Mouse (Mus musculus) ovary, postnatal 14 days (tissue): ENCODE data around the gene Krt75.
"Not testable (repeated sequence)": the region's sequence is repeated elsewhere in the genome, so short reads cannot be mapped to it uniquely, and the experiment has no call there.

Experiments
- DNase-seq: peaks from one replicate; pipeline ENCODE4 v3.0.0; 2022; ENCODE audit warnings: low spot score

Krt75 gene

DNA sequence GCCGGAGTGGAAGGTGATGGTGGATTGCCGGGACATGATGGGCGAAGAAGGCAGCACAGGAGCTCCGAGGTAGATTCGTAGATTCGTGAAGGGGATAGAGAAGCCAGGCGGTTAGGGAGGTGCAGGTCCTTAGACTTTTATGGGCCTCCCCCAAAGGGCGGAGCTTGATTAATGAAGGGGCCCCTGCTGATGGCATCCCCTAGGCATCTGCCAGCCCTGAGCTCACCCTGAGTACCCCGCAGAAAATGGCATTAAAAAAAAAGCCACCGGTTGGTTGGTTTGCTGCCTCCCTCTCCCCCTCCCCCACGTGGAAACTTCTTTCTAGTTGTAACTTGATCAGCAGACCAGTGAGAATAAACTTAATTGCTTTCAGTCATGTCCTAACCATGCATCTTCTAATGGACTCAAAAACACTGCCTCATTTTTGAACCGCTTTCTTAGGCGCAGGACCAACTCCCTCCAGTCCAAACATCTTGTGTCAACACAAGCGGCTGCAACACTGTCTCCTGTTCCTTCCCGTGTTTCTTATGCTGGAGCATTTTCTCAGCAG, at the start of gene Krt75:
Gene Krt75, minus strand, starts transcription at position 109 of the 550 bp plus-strand sequence.
- DNase-seq = no peak

DNA sequence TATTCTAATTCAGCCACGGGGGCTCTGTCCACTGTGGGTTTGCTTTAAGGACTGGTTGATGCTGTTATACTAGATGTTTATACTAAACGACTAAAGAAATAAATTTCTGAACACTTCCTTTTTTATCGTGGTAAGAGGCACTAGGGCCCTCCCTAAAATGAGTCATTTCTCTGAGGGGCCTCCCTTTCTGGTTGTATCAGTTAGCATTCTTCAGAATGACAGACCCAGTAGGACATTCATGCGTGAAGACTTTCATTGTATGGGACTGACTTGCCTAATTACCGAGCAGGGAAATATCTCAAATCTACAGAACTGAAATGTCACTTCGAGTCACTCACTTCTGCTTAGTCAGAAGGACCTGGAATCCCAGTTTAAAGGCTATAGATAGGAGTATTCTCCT, 25.4 kb upstream of the Krt75 start:
- no peak for DNase-seq

DNA sequence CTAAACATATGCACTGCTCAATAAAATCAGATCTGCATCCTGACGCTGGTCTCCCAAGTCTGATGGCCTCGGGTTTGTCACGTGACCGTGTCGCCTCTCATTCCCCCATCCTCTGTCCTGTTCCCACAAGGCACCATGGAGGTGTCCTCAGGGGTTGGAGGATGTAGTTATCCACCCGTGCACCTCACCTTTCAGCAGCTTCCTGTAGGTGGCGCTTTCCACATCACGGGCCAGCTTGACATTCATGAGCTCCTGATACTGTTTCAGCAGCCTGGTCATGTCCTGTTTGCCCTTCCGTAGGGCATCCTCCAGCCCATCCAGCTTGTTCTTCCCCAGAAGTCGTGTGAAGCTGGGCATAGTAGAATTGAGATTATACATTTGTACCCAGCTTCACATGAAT, 14.5 kb upstream of the Krt75 start:
- DNase-seq = no peak

DNA sequence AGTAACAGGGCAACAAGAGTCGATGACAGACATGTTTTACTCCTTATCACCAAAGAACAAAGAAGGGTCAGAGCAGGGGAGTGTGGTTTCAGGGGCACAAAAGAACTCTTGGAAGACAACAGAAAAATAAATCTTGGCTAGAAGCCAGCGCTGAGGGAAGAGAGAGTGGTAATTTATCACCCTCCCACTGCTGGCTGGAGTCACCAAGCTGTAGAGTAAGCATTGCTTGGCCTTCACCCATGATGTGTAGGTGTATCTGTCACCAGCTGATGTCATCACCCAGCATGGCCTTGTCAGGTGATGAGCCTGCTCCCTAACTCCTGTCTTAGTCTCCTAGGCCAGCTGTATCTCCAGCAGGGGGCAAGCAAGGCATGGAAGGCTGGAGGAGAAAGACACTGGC, 10.8 kb upstream of the Krt75 start:
- DNase-seq = no peak

DNA sequence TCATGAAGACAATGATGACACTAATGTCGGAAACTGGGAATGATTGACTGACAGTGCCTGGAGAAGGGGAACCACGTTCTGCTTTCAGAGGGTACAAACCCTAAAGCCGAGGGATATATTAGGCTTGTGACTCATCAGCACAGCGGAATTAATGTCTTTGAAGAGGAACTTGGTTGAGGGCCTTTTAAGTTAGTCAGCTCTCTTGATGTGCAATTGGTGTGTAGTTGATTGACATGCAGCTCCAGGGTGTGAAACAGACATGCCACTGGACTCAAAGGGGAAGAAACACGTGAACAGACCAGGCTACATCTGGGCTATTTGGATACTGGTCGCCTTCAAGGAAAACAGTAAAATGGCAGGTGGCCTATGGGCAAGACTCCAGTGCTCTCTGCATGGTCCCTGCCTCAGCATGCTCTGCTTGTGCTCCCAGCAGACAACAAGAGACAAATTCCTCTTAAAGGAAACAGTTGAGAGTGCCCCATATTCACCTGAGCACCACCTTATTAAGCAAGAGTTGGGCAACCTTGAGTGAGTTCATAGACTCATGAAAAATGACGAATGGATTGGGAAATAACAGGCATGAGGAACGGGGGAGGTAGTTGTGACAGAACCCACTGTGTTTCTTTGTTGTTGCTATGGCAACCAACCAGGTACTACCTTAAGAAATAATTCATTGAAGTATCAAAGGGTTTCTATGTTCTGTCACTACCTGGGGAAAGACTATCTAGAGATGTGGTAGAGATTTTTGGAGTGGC, 9.7 kb upstream of the Krt75 start:
- no peak for DNase-seq

DNA sequence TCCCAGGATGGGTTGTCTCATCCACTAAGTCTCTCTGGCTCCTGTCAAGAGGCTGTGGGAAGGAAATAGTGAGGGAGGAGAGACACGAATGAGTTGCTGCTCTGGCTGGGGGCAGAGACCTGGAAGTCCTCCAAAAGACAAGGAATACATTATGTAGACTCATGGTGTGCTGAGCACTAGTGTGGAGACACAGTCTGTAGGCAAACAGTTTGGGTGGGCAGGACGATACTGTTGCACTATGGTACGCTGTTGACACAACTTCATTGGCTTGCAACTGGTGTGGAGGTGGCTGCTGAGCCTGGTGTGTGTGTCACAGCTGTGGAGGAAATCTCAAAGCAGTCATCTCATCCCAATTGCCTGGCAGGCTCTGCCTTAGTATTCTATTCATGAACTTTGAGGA, 8.0 kb upstream of the Krt75 start:
- DNase-seq = no peak

DNA sequence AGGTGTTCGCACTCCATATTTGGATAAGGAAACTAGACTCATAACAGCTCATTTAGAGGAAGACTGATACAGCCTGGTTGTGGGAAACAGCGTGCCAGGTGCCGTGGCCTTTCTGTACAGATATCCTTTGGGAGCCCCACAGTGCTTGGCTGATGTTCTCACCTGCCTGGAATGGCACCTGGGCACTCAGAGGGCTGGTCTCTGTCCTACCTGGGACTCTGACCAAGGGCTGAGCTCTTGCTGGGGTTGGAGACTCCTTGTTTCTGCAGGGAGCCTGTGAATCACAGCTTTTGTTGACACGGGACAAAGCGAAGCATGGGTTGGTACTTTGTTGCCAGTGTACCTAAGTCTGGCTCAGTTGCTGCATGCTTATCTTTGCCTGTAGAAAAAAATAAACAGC, 1.8 kb upstream of the Krt75 start:
- no peak for DNase-seq

DNA sequence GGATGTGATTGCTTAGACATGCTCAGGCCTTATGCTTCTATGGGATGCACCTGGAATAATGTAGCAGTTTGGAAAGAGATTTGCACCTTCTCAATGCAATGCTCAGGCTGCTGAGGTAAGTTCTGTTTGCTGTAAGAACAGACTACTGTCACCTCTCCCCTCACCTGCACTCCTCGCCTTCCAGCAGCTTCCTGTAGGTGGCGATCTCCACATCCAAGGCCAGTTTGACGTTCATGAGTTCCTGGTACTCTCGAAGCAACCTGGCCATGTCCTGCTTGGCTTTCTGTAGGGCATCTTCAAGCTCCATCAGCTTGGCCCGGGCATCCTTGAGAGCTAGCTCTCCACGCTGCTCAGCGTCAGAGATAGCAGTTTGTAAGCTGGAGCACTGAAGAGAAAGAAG, 5.9 kb downstream of the Krt75 start:
- DNase-seq = peak; percentile 9

DNA sequence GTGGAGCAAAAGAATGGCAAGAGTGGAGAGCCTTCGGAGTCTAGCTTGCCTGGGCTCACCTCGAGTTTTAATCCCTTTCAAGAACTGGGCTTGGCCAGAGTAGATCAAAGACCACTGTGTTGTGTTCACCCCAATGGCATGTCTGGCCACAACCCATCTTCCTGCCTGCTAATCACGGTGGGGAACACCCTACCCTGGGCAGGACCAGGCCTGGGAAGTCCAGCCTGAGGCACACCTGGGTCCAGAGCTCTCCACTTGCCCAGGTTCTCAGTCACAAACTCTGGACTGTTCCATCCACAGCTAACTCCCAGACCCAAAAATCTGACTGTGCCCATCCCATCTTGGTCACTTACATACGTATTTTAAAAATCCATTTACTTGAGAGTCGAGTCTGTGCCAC, 10.9 kb downstream of the Krt75 start, which contains the start of gene Krt90:
Gene Krt90, minus strand, starts transcription at position 101 of the 400 bp plus-strand sequence.
- DNase-seq = no peak

DNA sequence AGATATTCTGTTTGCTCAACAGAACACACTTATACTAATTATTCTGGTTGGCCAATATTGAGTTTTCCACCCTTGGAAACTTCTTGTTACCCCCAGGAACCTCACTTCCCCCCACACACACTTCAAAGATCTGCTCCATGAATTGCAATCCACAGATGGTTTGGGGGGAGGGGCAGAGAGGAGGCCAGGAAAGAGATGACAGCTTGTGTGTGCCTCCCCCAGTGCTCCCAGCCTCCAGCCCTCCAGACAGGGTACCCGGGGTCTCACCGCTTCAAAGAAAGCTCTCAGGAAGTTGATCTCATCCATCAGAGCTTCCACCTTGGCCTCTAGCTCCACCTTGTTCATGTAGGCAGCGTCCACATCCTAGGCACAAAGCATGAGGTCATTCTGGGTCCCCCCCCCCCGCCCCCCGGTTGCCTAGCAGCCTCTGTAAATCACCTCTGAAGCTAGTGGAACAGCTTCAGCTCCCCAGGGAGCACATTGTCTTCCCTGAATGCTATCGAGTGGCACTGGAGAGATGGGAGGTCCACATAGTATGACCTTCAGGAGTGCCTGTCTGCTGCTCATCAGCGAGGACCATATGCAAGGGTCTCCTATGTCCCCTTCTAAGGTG, 15.6 kb downstream of the Krt75 start:
- DNase-seq = no peak

DNA sequence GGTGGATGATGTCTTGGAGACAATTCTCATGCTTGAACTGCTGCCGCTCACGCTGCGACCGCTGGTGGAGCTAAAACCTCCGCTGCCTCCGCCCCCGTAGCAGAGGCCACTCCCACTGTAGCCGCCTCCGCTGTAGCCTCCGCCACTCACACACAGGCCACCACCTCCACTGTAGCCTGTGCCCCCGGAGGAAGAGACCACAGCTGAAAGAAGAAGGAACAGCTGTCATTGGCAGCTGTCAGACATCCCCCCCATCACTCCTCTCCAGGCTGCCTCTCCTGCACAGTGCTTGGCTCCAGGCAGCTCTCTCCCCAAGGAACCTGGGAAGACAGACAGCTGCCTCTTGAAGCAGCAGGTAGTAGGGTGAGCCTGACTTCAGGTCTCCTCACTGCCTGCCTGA, 20.5 kb downstream of the Krt75 start:
- DNase-seq = no peak

DNA sequence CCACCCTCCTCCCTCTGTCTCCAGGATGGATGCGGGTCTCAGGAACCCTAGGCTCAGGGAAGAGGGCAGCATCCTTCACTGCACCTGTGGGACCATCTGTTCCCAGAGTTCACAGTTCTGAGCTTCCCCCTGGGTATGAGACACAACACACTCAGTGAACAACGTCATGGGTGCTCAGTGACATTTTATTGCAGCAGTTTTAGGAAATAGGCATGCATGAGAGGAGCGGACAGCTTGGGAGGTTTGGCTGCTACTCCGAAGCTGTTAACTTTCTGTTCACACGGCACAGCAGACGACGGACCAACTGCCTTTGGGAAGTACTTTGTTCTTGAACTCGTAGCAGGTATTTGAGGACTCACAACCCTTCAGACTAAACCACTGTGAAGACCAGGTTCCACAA, 21.5 kb downstream of the Krt75 start:
- no peak for DNase-seq

DNA sequence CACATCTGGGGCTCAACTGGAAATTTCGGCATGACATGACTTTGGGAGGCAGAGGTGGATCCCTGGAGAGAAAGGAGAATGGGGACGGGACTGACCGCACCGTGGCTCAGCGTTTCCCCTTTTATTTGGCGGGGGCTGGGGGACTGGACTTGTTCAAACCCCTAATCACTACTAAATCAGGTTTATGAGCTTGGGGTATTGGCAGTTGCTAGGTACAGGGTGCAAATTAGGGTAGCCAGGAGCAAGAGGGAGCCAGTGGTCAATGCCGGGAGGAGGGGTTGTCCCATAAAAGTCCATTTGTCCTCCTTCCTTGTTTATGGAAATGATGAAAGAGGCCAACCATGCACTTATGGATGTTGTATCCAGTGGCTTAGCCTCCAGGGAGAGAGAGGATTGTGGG, 23.1 kb downstream of the Krt75 start, which contains the start of gene Krt82:
Gene Krt82, minus strand, starts transcription at position 101 of the 400 bp plus-strand sequence.
- no peak for DNase-seq

DNA sequence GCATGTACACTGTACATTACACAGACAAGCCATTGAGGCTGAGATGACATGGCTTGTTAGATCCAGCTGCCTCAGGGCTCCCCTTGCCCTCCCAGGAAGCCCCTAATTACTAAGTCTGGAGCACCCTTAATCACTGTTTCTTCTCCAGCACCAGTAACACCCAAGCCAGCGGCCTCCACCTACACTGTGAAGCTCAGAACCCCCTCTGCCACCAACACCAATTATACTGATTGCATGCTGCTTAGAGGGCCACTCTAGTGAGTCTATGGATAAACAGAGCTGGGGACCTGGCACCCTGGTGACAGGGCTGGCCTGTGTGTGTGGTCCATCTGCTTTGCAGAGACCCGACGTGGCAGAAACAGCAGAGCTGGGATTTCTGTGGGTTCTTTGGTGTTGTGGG, 29.2 kb downstream of the Krt75 start:
- no peak for DNase-seq

DNA sequence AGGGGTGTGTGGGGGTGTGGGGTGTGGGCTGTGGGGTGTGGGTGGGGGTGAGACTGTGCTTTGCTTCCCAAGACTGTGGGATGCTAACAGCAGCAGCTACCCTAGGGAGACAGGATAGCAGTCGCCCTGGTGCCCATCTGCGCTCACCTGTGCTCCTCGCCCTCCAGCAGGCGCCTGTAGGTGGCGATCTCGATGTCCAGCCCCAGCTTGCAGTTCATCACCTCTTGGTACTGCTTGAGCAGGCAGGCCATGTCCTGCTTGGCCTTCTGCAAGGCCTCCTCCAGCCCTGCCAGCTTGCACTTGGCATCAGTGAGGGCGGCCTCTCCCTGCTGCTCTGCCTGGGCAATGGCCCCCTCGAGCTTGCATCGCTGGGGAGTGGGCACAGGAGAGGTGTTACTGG, 31.2 kb downstream of the Krt75 start:
- no peak for DNase-seq

DNA sequence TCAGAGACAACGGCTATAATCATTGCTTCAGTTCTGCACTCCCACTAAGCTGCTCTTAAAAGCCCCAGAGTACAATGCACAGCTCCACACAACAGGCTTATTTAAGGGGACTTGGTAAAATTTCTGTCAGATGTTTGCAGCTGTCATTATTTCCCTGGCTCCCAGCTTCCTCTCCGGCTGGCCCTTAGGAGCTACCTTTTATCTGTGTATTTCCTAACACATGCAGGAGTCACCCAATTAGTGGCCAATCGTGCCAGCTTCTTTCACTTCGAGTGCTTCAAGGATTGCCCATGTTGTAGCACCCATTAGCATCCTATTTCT, 35.2 kb downstream of the Krt75 start:
- DNase-seq = no peak

DNA sequence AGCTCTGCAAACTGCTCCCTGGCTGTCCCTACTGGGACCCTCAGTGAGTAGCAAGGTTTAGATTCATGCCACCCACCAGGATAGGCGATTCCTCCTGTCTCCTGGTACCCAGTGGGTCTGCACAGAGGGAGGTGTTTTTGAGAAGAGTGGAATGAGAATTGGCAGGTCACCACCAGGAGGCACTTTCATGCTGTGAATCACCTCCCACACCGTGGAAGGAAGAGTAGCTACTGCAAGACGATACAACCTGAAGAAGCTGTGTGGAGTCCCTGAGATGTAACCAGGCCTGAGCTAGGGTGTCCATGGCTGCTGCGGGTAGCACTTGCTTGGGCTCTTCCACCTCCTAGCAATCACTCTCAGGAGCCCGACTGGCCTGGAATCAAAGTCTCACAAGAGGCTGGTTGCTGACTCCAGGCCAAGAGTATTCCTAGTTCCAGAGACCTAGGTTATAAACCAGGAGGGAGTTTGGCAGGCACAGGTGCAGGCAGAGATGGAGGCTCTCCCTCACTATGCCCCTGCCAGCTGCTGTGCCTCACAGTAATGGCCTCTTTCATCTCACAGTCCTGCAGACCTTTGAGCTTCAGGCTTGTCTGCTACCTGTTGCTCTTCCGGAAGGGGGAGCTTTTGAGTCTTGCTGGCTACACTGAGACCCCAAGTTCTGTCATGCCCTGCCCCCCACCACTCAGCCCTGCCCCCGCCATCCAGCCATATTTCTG, 35.7 kb downstream of the Krt75 start:
- no peak for DNase-seq

DNA sequence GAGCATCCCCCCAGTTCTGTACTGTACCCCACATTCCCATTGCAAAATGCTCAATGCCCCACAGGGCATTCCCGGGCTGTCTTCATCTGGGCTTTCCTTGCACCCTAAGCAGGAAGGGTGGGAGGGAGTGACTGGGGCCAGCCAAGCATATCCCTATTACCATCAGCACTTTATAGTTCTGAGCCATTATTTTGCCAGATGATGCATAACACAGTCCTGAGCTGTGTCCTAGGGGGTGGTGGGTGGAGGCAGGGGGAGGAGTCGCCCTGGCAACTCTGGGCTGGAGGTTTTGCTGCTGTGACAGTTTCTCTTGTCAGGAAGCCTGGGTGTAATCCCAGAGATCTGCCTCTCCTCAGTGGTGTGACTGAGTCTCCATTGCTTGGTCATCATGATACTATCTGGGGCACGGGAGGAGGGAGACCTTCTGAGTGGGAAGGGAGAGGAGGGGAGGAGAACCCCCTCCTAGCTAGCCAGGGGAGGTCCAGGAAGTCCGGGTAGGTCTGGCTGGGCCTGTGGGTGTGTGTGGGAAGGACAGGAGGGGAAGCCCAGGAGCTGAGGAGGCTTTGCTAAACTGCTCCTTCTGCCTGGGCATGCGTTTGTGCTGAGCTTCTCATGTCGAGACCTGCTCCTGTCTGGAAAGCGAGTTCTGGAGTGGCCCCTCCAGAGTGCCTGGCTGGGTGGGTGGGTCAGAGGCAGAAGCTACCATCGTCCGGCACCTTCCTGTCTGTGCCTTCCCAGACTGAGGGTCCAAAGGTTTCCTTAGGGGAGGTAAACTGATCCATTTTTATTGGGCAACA, 37.5 kb downstream of the Krt75 start:
- no peak for DNase-seq

DNA sequence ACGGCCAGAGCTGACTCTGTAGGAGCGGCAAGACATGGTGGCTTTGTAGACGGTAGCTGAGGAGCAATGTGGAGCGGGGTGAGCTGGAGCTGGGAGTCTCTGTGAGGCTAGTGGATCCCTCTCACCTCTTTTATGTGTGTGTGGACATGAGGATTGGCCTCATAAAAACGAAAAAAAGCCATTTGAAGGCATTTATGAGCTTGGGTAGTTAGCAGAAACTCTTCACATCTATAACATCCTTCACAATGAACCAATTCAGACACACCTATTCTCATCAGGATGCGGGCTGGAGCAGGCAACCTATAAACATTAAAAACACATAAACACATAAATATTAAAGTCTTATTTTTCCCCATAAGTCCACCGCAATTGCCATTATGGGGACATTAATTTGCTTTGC, 41.0 kb downstream of the Krt75 start, which contains the start of gene Krt84:
Gene Krt84, minus strand, starts transcription at position 101 of the 400 bp plus-strand sequence.
- DNase-seq = no peak

DNA sequence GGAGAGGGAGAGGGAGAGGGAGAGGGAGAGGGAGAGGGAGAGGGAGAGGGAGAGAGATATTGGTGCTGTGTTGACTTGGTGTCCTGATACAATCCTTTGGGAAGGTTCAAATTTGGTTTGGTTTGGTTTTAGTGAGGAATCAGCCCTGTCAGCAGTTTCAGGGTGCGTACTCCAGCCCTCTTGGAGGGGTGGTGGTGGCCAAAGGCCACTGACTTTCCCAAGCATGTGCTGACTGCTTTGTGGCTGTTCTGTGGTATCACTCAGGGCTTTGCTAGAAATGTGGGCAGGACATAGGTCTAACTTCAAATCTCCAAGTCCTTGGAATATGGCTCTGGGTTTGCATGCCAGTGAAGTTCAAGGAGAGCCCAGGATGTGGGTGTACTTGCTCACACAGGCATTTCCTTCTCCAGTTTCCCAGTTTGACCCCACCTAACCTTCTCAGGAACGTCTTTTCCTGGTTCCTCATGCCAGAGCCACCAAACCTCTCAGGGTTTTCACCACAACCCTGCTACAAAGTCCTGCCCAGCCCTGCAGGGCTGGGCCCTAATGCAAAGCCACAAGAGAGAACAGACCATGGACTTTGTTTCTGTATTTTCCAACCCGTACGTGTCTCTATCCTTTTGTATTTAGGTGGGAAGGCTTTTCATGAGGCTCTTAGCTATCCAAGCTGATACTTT, 51.0 kb downstream of the Krt75 start:
- no peak for DNase-seq

DNA sequence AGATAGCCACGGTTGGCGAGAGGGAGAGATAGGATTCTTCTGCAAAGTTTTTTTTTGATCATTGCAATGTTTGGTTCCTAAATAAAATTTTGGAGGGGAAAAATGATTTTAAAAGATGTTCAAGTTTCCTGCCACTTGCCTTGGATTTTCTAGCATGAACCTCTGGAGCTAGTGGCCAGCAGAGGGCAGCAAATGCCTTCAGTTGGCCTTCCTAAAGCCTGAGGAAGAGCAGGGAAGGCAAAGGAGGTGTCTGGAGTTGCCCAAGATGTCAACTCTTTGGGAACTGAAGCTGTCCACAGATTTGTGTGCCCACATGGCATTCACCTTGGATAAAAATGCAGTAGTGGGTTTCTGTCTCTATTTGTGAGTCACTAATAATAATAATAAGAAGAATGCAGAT, 53.9 kb downstream of the Krt75 start:
- peak; percentile 68 for DNase-seq

DNA sequence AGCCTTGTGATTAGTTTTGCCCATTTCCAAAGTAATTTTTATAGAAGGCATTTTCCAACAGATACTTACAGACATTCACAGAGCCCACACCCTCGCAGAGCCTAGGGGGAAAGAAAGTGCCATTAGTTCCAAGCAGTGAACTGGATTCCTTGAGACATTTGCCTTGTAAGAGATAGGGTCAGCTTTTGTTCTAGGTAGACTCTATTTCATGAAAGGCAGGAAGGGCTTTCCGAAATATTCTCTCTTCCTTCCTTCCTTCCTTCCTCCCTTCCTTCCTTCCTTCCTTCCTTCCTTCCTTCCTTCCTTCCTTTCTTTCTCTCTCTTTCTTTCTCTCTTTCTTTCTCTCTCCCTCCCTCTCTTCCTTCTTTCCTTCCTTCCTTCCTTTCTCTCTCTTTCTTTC, 56.5 kb downstream of the Krt75 start, which contains the start of gene Gm49425:
Gene Gm49425, minus strand, starts transcription at position 101 of the 400 bp plus-strand sequence.
- not testable (repeated sequence) for DNase-seq
